Mouse (Mus musculus) embryonic facial prominence, embryonic 10.5 days (tissue): ENCODE results near the gene Slc6a2. TPM values are rescaled to one million over a fixed set of nuclear protein-coding genes. Genes with fewer than 3 reads are reported as not detected.

Source experiments
- DNase-seq: peaks from one replicate; pipeline ENCODE4 v3.0.0-alpha.2; 2017; ENCODE audit warnings: low spot score
- H3K27ac ChIP-seq: fragments of 300-500 bp; sonication (generic); replicated peaks from 2 replicates; pipeline ENCODE4 v1.5.1; 2016; ENCODE audit warnings: mild to moderate bottlenecking
- H3K27me3 ChIP-seq: fragments of 300-500 bp; sonication (generic); replicated peaks from 2 replicates; pipeline ENCODE4 v1.6.1; 2016; ENCODE audit warnings: low read depth, mild to moderate bottlenecking; ENCODE audit not compliant: poor library complexity, severe bottlenecking
- H3K36me3 ChIP-seq: fragments of 300-500 bp; sonication (generic); replicated peaks from 2 replicates; pipeline ENCODE4 v1.6.1; 2016; ENCODE audit warnings: mild to moderate bottlenecking, moderate library complexity
- H3K4me1 ChIP-seq: fragments of 300-500 bp; sonication (generic); 2 replicates; pipeline ENCODE4 v1.6.1; 2016
- H3K4me3 ChIP-seq: fragments of 300-500 bp; sonication (generic); 2 replicates; pipeline ENCODE4 v1.5.1; 2016; ENCODE audit warnings: mild to moderate bottlenecking, moderate library complexity
- H3K9me3 ChIP-seq: fragments of 300-500 bp; sonication (generic); 2 replicates; pipeline ENCODE4 v1.6.1; 2016; ENCODE audit warnings: mild to moderate bottlenecking
- WGBS: fragments of 180-500 bp; shearing (Covaris S2); methylation state at CpG from one replicate; pipeline ENCODE4 v1.1.7; 2016; 5-methylcytosine and 5-hydroxymethylcytosine counted together
- polyA plus RNA-seq: library from polyadenylated mRNA; unstranded; fragments of >200 nt; fragmentation: Nextera tagmentation; extraction: Ambion mirVana; gene quantifications from 2 replicates; pipeline ENCODE4 v1.2.1, GENCODE M21; 2016

Slc6a2 gene
- 0.02 and 0.11 TPM in 2 replicates for polyA plus RNA-seq

GRCm38 (mm10) chr8:92959779-92960178, at the start of gene Slc6a2:
Gene Slc6a2 (plus strand): TSS chr8:92960079.
- H3K4me3 ChIP-seq = peak within 1 kb of the TSS; percentile 62
- peaks cover 21% of the 10 kb centered on the region for H3K4me1 ChIP-seq
- H3K9me3 ChIP-seq = no peaks in the 10 kb centered on the region
- peaks cover 88% of the 10 kb centered on the region for H3K27me3 ChIP-seq
- no peak for DNase-seq
- WGBS = 57% methylated on average over 10 of the region's 10 CpGs
- H3K27ac ChIP-seq = peak within 1 kb of the TSS; percentile 48; the same call in 1 of the 2 replicates
- no peaks in the 10 kb centered on the region for H3K36me3 ChIP-seq

DNA sequence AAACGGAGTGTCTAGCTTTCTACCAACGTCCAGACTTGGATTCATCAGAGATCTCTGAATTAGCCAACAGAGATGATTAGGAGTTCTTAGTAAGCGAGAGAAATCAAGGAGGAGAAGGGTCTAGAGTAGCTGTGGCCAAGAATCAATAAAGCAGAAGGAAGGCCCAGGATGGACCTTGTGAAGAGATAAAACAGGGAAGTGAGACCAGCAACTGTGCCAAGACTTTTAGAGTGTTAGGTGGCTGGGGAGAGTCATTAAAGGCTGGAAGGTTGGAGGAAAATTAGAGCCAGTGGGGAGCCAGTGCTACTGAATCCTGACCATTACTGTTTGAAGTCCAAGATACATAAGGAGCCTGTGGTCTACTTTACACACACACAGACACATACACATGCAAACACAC, 48.4 kb upstream of the Slc6a2 start:
- WGBS = 81% methylated on average over 3 of the region's 3 CpGs
- no peak overlapping the region for H3K27ac ChIP-seq
- H3K9me3 ChIP-seq = no peaks in the 10 kb centered on the region
- H3K4me3 ChIP-seq = no peak overlapping the region
- no peaks in the 10 kb centered on the region for H3K36me3 ChIP-seq
- DNase-seq = no peak
- H3K27me3 ChIP-seq = no peaks in the 10 kb centered on the region
- H3K4me1 ChIP-seq = no peaks in the 10 kb centered on the region

DNA sequence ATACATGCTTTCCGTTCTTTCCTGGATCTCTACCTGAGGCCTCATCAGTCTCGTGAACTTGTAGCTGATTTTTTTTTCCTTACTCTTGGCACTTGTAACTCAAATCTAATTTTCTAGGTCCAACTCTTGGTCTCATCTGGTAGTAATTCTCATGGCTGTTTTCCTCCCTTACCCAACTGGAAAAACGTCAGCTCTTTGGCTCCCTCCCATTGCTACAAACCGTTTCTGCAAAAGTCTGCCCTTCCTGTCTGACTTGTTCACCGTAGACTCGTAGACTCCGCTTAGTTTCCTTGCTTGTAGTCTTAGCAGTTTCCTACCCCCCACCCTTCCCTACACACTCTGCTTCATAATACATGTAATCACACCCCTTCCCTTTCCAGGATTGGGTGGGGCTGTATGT, 46.5 kb upstream of the Slc6a2 start:
- no peak for DNase-seq
- no peaks in the 10 kb centered on the region for H3K9me3 ChIP-seq
- H3K27me3 ChIP-seq = no peaks in the 10 kb centered on the region
- no peak overlapping the region for H3K27ac ChIP-seq
- H3K4me1 ChIP-seq = no peaks in the 10 kb centered on the region
- H3K4me3 ChIP-seq = no peak overlapping the region
- H3K36me3 ChIP-seq = no peaks in the 10 kb centered on the region
- WGBS = 84% methylated on average over 7 of the region's 7 CpGs

DNA sequence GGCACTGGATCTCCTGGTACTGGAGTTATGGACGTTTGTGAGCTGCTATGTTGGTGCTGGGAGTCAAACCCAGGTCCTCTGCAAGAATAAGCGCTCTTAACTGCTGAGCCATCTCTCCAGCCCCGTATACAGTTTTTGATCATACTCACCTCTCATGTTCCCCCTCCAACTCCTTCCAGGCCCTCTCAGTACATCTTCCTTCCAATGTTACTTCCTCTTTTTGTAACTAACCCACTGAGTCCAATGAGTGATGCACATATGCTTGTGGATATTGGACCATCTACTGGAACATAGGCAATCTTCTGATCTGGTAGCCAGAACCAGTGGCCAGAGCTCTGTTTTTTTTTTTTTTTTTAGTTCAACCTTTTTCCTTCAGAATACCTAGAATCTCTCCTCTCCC, 43.8 kb upstream of the Slc6a2 start:
- DNase-seq = no peak
- Histone ChIP-seq H3K9me3 (no peaks in the 10 kb centered on the region), H3K27ac (no peak overlapping the region), H3K36me3 (no peaks in the 10 kb centered on the region), H3K4me3 (no peak overlapping the region), H3K27me3 (no peaks in the 10 kb centered on the region), H3K4me1 (no peaks in the 10 kb centered on the region)
- WGBS = 84% methylated on average over 3 of the region's 3 CpGs

GRCm38 (mm10) chr8:92921768-92922167, 38.1 kb upstream of the Slc6a2 start:
- 88% methylated on average over 3 of the region's 3 CpGs for WGBS
- H3K27ac ChIP-seq = no peak overlapping the region
- H3K9me3 ChIP-seq = no peaks in the 10 kb centered on the region
- no peaks in the 10 kb centered on the region for H3K36me3 ChIP-seq
- H3K27me3 ChIP-seq = no peaks in the 10 kb centered on the region
- no peak overlapping the region for H3K4me3 ChIP-seq
- peaks cover 7% of the 10 kb centered on the region; the same call in 1 of the 2 replicates for H3K4me1 ChIP-seq
- no peak for DNase-seq

DNA sequence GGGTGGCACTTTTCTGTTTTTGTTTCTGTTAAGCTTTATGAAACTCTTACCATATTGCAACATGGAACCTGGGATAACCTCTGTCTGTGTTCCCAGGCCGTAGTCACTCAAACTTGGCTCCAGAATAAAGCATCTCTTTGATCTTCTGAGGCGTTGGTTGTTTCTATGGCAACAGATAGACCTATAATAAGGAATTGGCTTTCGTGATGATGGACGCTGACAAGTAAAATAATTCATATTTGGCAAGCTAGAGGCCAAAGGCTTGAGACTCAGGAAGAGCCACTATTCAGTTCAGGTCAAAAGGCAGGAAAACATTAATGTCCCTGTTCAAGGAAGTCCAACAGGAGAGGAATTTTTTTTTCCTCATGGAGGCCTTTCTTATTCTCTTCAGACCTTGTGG, 30.9 kb upstream of the Slc6a2 start:
- no peak for DNase-seq
- Histone ChIP-seq H3K9me3 (0 out of 2 replicates have a peak, but pooled peaks cover 3% of the 10 kb centered on the region), H3K36me3 (no peaks in the 10 kb centered on the region), H3K4me3 (no peak overlapping the region), H3K4me1 (peaks cover 6% of the 10 kb centered on the region), H3K27ac (no peak overlapping the region), H3K27me3 (no peaks in the 10 kb centered on the region)
- 84% methylated on average over 4 of the region's 4 CpGs for WGBS

DNA sequence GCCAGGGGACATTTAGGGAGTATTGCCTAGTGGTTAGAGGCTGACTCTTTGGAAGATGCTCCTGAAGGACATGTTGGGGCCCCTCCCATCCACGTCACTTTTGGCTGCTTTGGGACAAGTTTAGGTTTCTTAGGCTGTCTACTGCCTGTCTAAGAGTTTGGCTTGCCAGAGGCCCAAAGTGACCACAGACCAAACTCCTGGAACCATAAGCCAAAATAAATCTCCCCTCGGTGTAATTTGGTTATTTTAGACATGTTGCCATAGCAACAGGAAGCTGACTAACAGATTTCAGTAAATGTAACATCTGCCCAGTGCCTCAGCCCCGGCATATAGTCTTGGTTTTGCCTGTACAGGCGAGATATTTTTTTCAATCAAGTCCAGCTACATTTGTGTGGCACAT, 21.8 kb upstream of the Slc6a2 start:
- DNase-seq = no peak
- 82% methylated on average over 4 of the region's 4 CpGs for WGBS
- H3K27ac ChIP-seq = no peak overlapping the region
- no peaks in the 10 kb centered on the region for H3K9me3 ChIP-seq
- H3K36me3 ChIP-seq = no peaks in the 10 kb centered on the region
- H3K4me1 ChIP-seq = no peaks in the 10 kb centered on the region
- no peaks in the 10 kb centered on the region for H3K27me3 ChIP-seq
- no peak overlapping the region for H3K4me3 ChIP-seq

- no peak overlapping the region for H3K27ac ChIP-seq
- DNase-seq = no peak
- 0 out of 2 replicates have a peak, but pooled peaks cover 4% of the 10 kb centered on the region for H3K27me3 ChIP-seq
- no peaks in the 10 kb centered on the region for H3K4me1 ChIP-seq
- H3K36me3 ChIP-seq = no peaks in the 10 kb centered on the region
- 91% methylated on average over 4 of the region's 4 CpGs for WGBS
- H3K9me3 ChIP-seq = no peaks in the 10 kb centered on the region
- H3K4me3 ChIP-seq = no peak overlapping the region
These were observed 10.8 kb upstream of the Slc6a2 start for GRCm38 (mm10) chr8:92949071-92949470.

GRCm38 (mm10) chr8:92950639-92951371, 9.1 kb upstream of the Slc6a2 start:
- no peaks in the 10 kb centered on the region for H3K4me1 ChIP-seq
- H3K4me3 ChIP-seq = no peak overlapping the region
- WGBS = 81% methylated on average over 12 of the region's 12 CpGs
- H3K27ac ChIP-seq = no peak overlapping the region
- no peaks in the 10 kb centered on the region for H3K36me3 ChIP-seq
- no peaks in the 10 kb centered on the region for H3K9me3 ChIP-seq
- no peak for DNase-seq
- H3K27me3 ChIP-seq = peaks cover 7% of the 10 kb centered on the region; the same call in 1 of the 2 replicates

DNA sequence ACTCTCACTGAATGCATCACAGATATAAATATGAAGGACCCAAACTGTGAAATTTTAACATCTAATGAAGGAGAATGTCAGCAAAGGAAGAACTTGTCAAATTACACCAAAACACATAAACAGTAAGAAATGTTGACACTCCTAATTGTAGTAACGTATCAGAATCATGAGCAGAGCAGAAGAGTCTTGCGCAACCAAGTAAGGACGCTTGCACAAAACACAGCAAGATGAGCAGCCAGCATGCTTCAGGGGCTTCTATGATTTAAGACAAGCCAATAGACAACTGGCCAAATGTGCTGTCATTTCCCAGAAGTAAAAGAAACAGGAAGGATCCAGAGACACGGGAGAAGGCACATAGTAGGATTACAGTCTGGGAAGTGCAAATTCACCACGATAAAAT, 5.8 kb upstream of the Slc6a2 start:
- H3K9me3 ChIP-seq = no peaks in the 10 kb centered on the region
- H3K36me3 ChIP-seq = no peaks in the 10 kb centered on the region
- no peak for DNase-seq
- H3K4me3 ChIP-seq = no peak overlapping the region
- H3K27me3 ChIP-seq = peaks cover 35% of the 10 kb centered on the region
- WGBS = 86% methylated on average over 5 of the region's 5 CpGs
- H3K27ac ChIP-seq = no peak overlapping the region
- no peaks in the 10 kb centered on the region for H3K4me1 ChIP-seq

DNA sequence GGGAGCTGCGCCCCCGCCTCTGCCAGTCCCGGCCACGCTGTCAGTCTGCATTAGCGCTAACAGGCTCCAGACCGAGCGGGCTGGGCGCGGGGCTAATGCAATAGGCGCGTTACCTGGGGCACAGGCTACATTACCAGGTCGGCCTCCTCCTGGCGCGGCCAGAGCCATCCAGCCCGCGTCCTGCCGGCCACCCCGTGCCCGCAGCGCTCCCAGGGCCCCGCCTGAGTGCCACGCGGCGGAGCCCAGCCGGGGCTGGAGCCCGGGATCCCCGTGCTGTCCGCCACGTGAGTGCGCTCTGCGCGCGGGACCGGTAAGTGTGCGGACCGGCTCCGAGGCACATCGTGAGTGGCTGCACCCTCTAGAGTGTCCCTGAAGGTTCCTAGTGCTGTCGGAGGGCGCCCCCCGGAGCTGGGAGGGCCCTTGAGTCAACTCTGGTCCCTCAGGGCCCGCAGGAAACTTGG, 602 bp downstream of the Slc6a2 start:
- Histone ChIP-seq H3K27ac (peak overlapping the region; percentile 48; the same call in 1 of the 2 replicates), H3K4me3 (peak overlapping the region; percentile 62), H3K9me3 (no peaks in the 10 kb centered on the region), H3K4me1 (peaks cover 21% of the 10 kb centered on the region), H3K36me3 (no peaks in the 10 kb centered on the region), H3K27me3 (peaks cover 90% of the 10 kb centered on the region)
- peak; percentile 67 for DNase-seq
- WGBS = under 1% methylated on average over 42 of the region's 42 CpGs

GRCm38 (mm10) chr8:92961088-92961487, 1.2 kb downstream of the Slc6a2 start:
- H3K27me3 ChIP-seq = peaks cover 84% of the 10 kb centered on the region
- DNase-seq = peak; percentile 29

GRCm38 (mm10) chr8:92964556-92964955, 4.7 kb downstream of the Slc6a2 start:
- H3K4me3 ChIP-seq = no peak overlapping the region
- 70% methylated on average over 2 of the region's 2 CpGs for WGBS
- no peak overlapping the region for H3K27ac ChIP-seq
- no peaks in the 10 kb centered on the region for H3K9me3 ChIP-seq
- no peak for DNase-seq
- peaks cover 54% of the 10 kb centered on the region for H3K27me3 ChIP-seq
- H3K4me1 ChIP-seq = peaks cover 19% of the 10 kb centered on the region
- no peaks in the 10 kb centered on the region for H3K36me3 ChIP-seq

More at GRCm38 (mm10) chr8:92961088-92961487, 1.2 kb downstream of the Slc6a2 start:
- 3% methylated on average over 25 of the region's 25 CpGs for WGBS
- peak overlapping the region; percentile 62 for H3K4me3 ChIP-seq
- no peaks in the 10 kb centered on the region for H3K9me3 ChIP-seq
- H3K36me3 ChIP-seq = no peaks in the 10 kb centered on the region
- no peak overlapping the region for H3K27ac ChIP-seq
- peaks cover 21% of the 10 kb centered on the region for H3K4me1 ChIP-seq
